Mouse (Mus musculus): Measurements from ENCODE around the gene Rnf224.
A peak's percentile ranks its signal among the peaks of the same experiment; 100 is the strongest.

Rnf224 gene

DNA sequence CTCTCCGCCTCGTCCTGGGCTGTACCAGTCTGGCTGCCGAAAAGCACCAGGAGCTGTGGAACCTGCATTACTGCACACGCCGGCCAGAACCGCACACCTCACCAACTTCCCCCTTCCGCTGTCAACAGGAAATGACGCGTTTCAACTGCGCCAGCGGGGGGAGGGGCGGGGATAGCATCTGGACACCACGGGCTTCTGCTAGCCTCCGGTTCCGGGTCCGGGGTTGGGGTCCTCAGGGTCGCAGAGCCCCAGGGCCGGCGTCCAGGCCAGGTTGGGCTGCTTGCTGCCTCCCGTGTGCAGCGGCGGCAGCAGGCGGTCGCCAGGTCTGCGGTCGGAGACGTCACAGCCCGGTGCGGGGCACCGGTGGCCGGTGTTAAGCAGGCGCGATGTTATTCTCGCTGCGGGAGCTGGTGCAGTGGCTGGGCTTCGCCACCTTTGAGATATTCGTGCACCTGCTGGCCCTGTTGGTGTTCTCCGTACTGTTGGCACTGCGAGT is 18.7 kb upstream of the Rnf224 start, which contains the start of gene Tmem203:
Gene Tmem203, plus strand, starts transcription at position 156 of the 496 bp plus-strand sequence.
- peak; percentile 85 for DNase-seq (ENCODE audit: low spot score)

DNA sequence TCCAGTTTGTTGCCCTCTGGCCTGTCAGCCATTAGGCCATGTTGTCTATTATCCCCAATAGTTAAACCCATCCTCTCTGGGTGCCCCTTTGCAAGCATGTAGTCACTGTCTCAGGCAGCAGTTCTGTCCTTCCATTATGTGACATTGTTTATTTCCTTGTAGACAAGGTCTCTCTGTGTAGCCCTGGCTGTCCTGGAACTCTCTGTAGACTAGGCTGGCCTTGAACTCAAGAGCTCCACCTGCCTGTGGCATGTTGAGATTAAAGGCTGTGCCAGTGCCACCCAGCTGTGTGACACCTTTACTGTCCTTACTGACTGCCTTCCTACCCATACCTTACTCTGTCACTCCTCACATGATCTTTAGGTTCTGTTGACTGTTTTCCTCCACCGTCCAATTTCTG is 15.7 kb upstream of the Rnf224 start:
- no peak for DNase-seq (ENCODE audit: low spot score)

DNA sequence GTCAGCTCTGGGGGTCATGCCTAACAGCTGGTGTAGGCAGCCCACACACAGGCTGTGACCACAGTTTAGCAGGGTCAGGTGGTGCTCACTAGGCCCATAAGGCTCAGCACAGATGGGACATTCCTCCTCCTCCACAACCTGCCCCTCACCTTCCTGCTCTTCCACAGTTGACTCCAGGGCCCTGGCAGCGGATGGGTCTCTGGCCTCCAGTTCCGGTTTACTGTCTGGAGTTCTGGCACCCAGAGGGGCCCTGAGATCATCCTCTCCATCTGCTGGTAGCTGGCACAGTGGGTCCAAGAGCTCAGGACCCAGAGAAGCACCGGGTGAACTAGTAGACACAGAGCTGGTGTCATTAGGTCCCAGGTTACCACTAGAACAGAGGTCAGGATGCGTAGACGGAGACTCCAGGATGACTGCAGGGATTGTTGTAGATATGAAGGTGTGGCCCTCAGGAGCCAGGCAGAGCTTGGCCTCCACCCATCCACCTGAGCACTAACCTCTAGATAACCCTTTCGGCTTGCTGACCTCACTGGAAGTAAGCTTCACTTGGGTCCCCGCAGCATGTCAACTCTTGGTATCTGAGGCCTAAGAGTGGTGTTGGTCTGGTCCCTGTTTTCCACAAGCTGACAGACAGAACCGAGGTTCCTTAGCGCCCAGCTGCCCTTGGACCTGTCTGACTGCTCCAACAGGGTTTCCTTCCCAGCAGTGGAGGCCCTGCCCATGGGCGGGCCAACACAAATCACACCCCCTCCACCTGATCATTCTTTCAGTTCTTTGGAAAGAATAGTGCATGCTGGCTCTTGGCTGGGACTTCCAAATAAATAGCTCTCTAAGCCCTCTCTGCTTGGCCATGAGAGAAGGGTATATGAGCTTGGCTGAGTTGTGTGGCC is 9.8 kb upstream of the Rnf224 start, which contains the start of gene AL732309.1:
Gene AL732309.1, minus strand, starts transcription at position 681 of the 890 bp plus-strand sequence.
- DNase-seq (ENCODE audit: low spot score) = no peak

DNA sequence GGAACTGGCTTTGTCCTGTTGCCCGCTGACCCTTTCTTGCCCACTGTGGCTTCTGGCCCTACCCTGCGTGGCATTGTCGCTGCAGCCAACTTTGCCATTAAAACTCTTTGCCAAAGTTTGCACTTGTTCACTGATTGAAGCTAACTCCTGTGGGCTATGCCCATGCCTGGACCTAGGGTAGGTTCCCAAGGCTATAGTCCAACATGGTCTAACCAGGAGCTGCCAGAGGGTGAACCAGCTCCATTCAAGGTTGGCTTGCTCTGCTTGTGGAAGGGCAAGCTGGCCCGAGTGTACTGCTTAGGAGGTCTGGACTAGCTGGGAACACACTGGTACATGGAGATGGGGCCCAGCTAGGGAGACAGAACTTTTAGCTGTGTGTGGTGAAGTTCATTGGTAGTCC is 7.6 kb upstream of the Rnf224 start:
- DNase-seq (ENCODE audit: low spot score) = no peak

DNA sequence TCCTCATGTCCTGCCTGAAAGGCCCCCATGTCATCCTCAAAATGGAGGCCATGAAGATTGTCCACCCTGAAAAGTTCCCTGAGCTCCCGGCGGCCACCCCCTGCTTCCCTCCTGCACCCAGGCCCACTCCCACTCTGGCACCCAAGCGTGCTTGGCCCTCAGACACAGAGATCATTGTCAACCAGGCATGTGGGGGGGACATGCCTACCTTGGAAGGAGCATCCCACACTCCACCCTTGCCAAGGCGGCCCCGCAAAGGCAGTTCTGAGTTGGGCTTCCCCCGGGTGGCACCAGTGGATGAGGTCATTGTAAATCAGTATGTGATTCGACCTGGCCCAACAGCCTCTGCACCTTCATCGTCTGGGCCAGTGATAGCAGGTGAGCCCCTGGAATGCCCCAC is 6.8 kb upstream of the Rnf224 start:
- DNase-seq (ENCODE audit: low spot score) = no peak

DNA sequence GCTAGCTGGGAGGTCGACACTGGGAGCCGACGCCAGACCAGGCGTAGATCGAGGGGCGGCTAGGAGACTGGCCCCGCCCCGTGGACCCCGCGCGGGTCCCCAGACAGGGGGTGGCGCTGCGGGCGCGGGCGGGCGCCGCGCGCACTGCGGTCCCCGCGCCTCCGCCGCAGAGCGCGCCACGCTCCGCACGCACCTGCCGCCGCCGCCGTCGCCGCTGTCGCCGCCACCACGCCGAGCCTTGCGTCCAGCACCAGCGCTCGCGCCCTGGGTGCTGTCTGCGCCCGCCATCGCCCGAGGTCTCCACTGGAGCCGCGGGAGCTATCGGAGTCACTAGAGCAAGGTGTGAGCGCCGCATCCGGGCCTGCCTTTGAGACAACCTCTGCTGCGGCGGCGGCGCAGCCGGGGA is 5.5 kb upstream of the Rnf224 start, which contains the start of the genes Rnf208 and Cysrt1:
Gene Rnf208, plus strand, starts transcription at position 155 of the 406 bp plus-strand sequence.
Gene Cysrt1, minus strand, starts transcription at position 352 of the 406 bp plus-strand sequence.
- no peak for DNase-seq (ENCODE audit: low spot score)

DNA sequence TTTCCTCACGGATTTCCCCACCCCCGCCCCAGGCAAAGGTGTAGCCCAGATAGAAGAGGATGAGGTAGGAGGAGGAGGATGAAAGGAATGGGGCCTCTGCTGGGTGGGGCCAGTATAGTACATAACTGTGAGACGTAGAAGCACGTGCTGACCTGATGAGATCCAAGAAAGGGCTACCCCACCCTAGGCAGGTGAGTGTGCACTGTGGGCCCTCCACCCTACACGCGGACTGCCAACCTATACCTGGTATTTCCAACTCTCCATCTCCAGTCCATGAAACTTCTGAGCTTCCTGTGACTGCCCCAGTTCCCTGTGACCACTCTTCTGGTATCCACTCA is 4.8 kb upstream of the Rnf224 start:
- DNase-seq (ENCODE audit: low spot score) = no peak

DNA sequence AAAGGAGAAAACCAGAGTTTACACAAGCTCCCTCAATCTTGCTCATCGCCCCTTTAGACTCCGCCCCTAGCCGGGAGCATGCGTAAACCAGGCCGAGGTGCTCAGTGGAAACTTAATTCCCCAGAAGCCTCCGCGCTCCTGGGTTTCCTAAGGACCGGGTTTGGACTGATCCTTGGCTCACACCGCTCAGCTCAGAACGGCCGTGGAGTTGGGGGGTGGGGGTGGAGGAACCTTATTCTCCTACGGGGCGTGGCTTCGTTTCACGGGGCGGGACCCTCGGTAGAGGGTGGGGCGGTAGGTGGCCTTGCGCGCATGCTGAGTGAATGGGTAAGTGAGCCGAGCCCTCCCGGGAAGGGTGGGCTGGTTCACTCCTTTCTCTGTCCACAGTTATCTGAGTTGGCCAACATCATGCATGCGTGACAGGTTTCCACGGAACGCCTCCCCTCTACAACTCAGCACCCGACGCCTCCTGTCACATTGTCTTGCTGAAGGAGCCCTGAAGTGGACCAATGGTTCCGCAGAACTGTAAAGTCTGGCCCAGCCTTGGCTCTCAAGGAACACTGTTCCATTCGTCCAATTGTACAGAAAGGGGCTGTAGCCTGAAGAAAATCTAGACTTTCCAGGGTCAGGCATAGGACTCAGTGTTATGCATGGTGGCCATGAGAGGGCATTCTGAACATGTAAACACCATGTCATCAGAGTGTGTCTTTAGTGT is 4.3 kb upstream of the Rnf224 start:
- peak; percentile 65 for DNase-seq (ENCODE audit: low spot score)

DNA sequence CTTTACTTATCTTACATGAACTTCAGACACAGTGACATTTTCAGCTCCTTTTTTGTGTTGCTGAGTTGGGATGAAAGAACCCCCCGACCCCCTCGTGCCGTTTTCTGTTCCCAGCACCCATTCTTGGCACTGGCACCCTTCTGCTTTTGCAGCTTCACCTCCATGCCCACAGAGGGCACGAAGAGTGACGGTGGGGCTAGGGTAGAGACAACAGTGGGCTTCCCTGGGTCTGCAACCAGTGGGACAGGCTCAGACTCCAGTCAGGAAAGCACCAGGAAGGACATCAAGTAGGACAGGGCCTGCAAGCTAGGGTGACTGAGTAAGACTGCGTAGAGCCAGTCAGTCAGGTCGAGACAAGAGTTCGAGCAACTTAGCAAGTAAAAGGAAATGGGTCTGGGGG is 3.7 kb upstream of the Rnf224 start:
- DNase-seq (ENCODE audit: low spot score) = no peak

DNA sequence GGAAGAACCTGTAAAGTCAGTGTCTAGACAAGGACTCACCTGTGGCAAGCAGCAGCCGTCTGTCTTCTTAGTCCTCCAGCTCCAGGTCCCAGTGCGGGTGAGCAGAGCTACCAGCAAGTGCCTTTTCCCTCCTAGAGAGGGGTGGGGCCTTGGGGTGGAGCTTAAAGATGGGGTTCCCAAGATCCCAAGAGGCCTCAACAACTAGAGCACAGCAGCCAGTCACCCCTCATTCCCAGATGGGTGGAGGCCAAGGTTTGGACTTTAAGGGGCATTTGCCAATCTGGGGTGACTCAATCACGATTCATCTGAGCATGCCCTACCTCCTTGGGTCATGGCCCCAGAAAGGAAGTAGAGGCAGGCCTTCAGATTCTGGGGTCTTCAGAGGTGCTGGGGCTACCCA is 3.2 kb upstream of the Rnf224 start:
- DNase-seq (ENCODE audit: low spot score) = no peak

DNA sequence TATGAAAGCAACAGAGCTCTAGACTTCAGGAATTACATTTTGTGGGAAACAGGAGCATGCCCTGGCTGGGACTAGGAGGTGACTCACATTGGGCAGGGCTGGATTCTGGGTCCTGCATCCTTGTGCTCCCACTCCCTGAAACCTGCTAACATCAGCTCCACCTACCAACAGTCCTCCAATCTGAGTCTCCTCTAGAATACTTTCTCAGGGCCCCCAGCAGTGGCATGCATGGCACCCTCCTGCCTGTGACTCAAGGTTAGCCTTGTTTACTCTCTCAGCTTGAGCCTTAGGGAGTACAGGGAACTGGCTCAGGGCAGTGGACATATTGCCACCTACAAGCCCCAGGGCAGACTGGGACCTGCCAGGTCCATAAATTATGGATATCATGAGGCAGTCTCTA is 1.5 kb upstream of the Rnf224 start:
- DNase-seq (ENCODE audit: low spot score) = no peak

DNA sequence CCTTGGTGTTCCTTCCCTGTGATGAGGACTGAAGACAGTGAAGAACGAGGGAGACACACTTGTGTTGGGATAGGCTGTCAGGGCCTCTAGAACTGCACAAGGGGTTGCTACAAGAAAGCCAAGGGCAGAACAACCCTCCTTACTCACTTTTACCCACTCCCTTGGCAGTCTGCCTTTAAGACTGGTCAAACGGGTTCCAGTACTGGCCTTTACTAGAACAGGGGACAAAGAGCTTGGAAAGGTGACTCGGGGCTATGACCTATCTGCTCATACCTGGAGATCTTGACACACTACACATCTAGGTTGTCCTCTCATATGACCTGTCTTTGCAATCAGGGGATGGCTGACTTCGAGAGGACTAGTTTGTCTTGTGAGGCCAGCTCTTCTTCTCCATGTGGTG is 935 bp upstream of the Rnf224 start:
- DNase-seq (ENCODE audit: low spot score) = no peak

DNA sequence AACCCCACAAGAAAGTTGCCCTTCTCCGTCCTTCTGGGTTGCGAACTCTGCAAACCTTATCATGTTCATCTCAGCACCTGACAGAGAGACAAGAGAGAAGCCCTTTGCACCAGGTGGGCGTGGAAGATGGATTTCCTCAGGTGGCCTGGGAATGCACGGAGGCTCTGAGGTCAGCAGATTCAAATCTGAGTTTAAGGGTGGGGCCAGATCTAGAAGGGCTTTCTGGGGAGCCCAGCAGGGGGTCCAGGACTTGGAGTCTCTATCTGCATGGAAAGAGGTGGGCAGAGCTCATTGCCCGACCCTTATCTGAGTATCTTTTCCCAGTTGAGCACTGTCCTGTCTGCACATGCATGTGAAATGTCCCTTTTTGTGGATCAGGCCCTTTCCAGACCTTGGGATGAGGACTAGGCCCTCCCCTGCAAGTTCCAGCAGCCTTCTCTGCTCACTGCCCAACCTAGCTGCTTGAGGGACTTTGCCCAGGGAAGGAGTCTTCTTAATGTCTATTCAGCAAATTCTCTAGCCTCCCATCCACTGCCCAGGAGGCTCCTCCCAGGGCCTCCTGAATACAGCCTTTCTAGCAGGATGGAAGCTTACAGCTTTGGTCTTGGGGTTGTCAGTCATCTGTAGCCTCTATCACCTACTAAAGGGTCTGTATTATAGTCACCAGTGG is 1.9 kb downstream of the Rnf224 start:
- no peak for DNase-seq (ENCODE audit: low spot score)

DNA sequence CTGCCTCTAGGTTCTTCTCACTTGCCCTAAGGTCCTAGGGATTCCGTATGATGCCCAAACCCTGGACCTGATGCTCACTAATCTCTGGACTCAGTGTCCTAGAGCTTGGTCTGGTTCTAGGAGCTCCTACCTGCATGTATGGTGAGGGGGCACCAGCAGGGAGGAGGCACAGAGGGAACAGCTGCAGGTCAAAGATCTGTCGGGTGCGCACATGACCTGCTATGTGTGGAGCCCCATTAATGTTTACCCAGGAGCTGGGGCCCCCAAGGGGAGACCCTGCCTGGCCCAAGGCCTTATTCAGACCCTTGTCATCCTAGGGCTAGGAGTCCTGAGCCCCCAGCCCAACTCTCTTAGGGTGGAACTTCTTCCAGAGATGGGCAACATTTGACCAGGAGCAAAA is 2.5 kb downstream of the Rnf224 start, which contains the start of gene Slc34a3:
Gene Slc34a3, minus strand, starts transcription at position 315 of the 400 bp plus-strand sequence.
- no peak for DNase-seq (ENCODE audit: low spot score)

DNA sequence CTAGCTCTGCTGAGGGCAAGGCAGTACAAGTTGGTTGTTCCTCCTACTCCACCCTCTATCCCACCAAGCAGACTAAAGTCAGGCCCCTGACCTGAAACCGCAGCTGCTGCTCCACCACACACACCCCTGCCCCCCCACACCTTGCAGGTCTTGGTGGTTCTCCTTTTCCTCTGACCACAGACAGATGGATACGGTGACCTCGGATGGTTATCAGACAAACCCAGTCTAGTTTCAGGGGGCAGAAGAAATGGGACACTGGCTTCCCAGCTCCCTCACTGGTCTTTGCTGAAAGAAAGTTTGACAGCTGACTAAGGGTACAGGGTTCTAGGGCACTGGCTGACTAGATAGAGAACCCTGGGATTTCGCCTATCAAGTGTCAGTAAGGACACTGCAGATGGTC is 3.2 kb downstream of the Rnf224 start:
- DNase-seq (ENCODE audit: low spot score) = no peak

DNA sequence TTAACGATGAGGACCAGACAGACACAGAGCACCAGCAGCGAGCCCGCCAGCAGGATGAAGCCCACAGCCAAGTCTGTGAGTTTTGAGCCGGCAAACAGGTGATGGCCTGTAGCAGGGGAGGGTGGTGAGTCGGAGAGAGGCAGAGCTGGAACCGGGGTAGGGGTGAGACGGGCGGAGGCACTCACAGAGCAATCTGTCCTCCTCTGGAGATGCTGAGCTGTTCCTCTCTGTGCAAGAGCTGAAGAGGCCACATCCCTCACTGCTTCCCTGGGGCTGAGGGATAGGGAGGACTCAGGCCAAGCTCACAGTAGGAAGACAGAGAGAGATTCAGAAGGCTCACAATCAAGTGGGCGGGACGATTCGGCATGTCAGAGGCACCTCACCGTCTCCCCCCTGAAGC is 5.5 kb downstream of the Rnf224 start:
- no peak for DNase-seq (ENCODE audit: low spot score)

DNA sequence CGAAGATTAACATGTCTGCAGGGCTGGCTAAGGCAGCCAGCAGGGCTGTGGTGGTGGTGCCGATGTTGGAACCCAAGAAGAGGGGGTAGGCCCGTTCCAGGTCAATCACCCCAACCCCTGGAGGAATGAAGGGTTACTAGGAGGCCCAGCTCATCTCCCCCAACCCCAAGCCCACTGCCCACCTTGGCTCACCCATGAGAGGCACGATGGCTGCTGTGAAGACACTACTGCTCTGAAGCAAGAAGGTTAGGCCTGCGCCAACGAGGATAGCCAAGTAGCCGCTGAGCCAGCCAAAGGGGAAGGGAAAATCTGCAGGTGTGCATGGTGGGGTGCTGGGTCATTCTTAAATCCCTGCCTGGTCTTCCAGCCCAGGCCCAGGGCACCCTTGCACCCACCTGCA is 6.0 kb downstream of the Rnf224 start:
- DNase-seq (ENCODE audit: low spot score) = no peak

DNA sequence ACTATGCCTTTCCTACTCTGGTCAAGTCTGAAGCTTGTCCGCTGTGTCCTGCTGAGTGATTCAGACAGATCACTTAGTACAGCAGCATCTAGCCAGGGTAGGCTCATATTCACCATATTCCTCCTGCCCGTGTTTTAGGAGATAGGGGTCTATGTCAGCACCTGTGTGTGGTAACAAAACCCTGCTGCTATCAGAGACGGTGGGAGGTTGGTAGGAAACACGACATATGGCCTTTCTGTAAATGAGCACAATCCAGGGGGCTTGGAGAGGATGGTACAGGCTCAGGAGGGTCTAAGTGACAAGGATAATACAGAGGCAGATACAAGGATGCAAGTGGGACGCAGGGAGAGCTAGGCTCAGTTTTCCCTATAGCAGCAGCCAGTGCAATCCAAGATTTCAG is 7.0 kb downstream of the Rnf224 start:
- DNase-seq (ENCODE audit: low spot score) = no peak

DNA sequence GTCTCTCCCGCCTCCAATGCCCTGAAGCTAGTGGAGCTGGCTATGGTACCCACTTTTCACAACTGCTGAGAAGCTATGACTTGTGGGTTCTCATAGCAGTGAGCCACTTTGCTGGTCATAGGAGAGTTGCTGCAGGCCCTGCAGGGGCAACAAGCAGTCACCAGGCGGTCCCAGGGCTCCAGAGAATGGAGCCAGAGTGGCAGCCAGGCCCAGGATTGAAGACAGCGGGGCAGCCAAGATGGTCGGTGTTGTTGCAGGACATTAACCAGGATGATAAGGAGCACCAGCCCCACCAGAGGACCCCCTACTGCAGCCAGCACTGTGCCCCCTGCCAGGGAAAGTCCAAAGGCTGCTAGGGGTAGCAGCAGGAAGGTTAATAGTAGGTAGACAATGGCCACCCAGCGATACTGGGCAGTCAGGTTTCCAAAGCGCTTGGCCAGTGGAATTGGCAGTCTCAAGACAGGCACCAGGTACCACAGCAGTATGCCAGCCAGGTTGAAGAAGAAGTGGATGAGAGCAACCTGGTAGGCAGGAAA is 7.5 kb downstream of the Rnf224 start:
- no peak for DNase-seq (ENCODE audit: low spot score)

DNA sequence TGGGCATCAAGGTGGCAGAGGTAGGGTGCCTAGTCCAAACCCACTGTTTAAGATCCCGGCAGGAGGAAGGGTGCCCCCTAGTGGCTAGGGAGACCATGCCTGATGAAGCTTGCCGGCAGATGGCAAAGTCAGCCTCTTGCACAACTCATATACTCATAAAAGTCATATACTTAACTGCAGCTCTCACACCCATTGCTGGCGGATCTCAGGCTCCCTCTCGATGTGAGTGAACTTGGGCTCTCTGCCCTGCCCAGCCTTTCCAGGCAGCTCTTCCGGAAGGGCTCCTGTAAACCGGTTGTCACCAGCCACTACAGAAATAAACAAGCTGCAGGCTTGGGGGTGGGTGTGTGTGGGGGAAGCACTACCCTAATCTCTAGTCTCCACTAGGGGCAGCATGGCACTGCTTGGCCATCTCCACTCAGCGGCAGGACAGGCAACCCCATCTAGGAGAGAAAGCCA is 8.1 kb downstream of the Rnf224 start:
- peak; percentile 91 for DNase-seq (ENCODE audit: low spot score)

DNA sequence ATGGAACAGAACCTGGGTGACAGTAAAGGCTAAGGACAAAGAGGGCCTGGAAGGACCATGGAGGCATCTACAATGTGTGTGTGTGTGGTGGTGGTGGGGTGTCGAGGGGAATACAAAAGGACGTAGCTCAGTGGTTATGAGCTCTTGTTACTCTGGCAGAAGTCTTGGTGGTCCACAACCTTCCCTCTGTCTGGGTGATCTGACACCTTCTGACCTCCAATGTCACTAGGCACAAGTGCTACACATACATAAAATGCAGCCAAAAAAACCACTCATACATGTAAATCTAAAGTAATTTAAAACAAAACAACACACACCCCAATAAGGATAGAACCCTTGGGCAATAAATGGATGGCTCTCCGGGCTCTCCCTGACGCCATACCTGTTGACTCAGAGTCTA is 9.2 kb downstream of the Rnf224 start:
- no peak for DNase-seq (ENCODE audit: low spot score)

DNA sequence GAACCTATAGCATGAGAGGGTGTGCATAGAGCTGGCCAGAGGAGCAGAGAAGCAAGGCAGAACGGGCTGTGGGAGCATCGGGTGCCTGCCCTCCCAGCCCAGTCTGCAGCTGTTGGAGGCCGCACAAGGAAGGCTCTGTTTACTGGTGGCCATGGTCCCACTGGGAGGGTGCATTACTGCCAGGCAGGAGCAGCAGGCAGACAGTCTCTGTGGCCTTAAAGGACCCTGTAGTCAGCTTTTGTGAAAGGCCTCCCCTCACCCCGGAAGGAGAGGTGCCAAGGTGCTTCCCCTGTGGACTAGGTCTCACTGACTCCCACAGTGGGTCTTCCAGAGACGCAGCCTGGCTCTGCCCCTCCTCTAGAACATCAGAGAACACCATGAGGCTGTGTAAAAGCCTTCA is 9.7 kb downstream of the Rnf224 start:
- peak; percentile 71 for DNase-seq (ENCODE audit: low spot score)

Data from layer of hippocampus, adult 11-12 months (tissue).